Comparison of ENCODE assay signal across 8 mouse cellular contexts in genomic region chr13:63273859-63274258, GRCm38 (mm10).
DNase-seq lines count a peak whose midpoint lies in the region; ATAC-seq lines count a peak whose summit lies in the region.

No protein-coding gene starts in this region.

- H3K9ac ChIP-seq in midbrain, embryonic 16.5 days (ENCODE audit: low read depth, low read length): no peak overlapping the region
- H3K9ac ChIP-seq in limb, embryonic 12.5 days (replicated peaks): peak overlapping the region; percentile 61
- peak overlapping the region; percentile 31; the same call in 1 of the 2 replicates for H3K9ac ChIP-seq in stomach, embryonic 15.5 days

- H3K4me2 ChIP-seq in midbrain, embryonic 16.5 days (ENCODE audit: low read length): no peak overlapping the region
- peak overlapping the region; percentile 58 for H3K4me2 ChIP-seq in limb, embryonic 12.5 days
- peak overlapping the region; percentile 57 for H3K4me2 ChIP-seq in stomach, embryonic 15.5 days

- no peaks in the 10 kb centered on the region for H3K36me3 ChIP-seq in midbrain, embryonic 10.5 days
- no peaks in the 10 kb centered on the region for H3K36me3 ChIP-seq in midbrain, embryonic 16.5 days (ENCODE audit: control insufficient read depth, insufficient read depth, low read length)
- H3K36me3 ChIP-seq in limb, embryonic 12.5 days: peaks cover 20% of the 10 kb centered on the region; the same call in 1 of the 2 replicates
- H3K36me3 ChIP-seq in stomach, embryonic 15.5 days: no peaks in the 10 kb centered on the region

- peaks cover 80% of the 10 kb centered on the region for H3K27me3 ChIP-seq in midbrain, embryonic 10.5 days (ENCODE audit: low read depth, poor library complexity, severe bottlenecking)
- H3K27me3 ChIP-seq in midbrain, embryonic 16.5 days (ENCODE audit: control insufficient read depth, insufficient read depth, low read depth, low read length): peaks cover 6% of the 10 kb centered on the region
- no peaks in the 10 kb centered on the region for H3K27me3 ChIP-seq in limb, embryonic 12.5 days
- no peaks in the 10 kb centered on the region for H3K27me3 ChIP-seq in stomach, embryonic 15.5 days (replicated peaks)

- peaks cover 40% of the 10 kb centered on the region for H3K4me1 ChIP-seq in midbrain, embryonic 10.5 days
- H3K4me1 ChIP-seq in midbrain, embryonic 16.5 days (ENCODE audit: control insufficient read depth, insufficient read depth, low read length): peaks cover 17% of the 10 kb centered on the region
- H3K4me1 ChIP-seq in limb, embryonic 12.5 days (replicated peaks): peaks cover 90% of the 10 kb centered on the region
- peaks cover 44% of the 10 kb centered on the region for H3K4me1 ChIP-seq in stomach, embryonic 15.5 days

- H3K9me3 ChIP-seq in midbrain, embryonic 10.5 days (replicated peaks): no peaks in the 10 kb centered on the region
- no peaks in the 10 kb centered on the region for H3K9me3 ChIP-seq in midbrain, embryonic 16.5 days (replicated peaks; ENCODE audit: control insufficient read depth, low read length, poor library complexity, severe bottlenecking)
- H3K9me3 ChIP-seq in limb, embryonic 12.5 days: no peaks in the 10 kb centered on the region
- no peaks in the 10 kb centered on the region for H3K9me3 ChIP-seq in stomach, embryonic 15.5 days

- 30% methylated on average over 2 of the region's 2 CpGs for WGBS in midbrain, embryonic 10.5 days
- WGBS in midbrain, embryonic 16.5 days: 47% methylated on average over 2 of the region's 2 CpGs
- WGBS in limb, embryonic 12.5 days: 30% methylated on average over 2 of the region's 2 CpGs
- 54% methylated on average over 2 of the region's 2 CpGs for WGBS in stomach, embryonic 15.5 days

- peak overlapping the region; percentile 32 for H3K4me3 ChIP-seq in midbrain, embryonic 10.5 days
- H3K4me3 ChIP-seq in midbrain, embryonic 16.5 days (ENCODE audit: low read depth, low read length): no peak overlapping the region
- H3K4me3 ChIP-seq in limb, embryonic 12.5 days (replicated peaks): peak overlapping the region; percentile 42
- peak overlapping the region; percentile 44 for H3K4me3 ChIP-seq in stomach, embryonic 15.5 days (replicated peaks)

- DNase-seq in embryo, embryonic 9.5 days (ENCODE audit: extremely low spot score): peak; percentile 18
- DNase-seq in embryo, embryonic 10 days (ENCODE audit: low spot score): no peak
- DNase-seq in midbrain, embryonic 10.5 days (ENCODE audit: low spot score): no peak
- DNase-seq in thymus, postnatal 4 days: no peak

- no peak overlapping the region; the same call in 1 of the 2 replicates for H3K27ac ChIP-seq in midbrain, embryonic 10.5 days (replicated peaks)
- H3K27ac ChIP-seq in midbrain, embryonic 16.5 days (ENCODE audit: low read length): no peak overlapping the region
- H3K27ac ChIP-seq in limb, embryonic 12.5 days: peak overlapping the region; percentile 86
- peak overlapping the region; percentile 65 for H3K27ac ChIP-seq in stomach, embryonic 15.5 days

- no peak for ATAC-seq in midbrain, embryonic 16.5 days
- no peak for ATAC-seq in limb, embryonic 12.5 days (ENCODE audit: insufficient number of reproducible peaks, insufficient read depth, low FRiP score, low TSS enrichment, low read depth)
- no peak for ATAC-seq in stomach, embryonic 15.5 days (ENCODE audit: insufficient read depth, low FRiP score, low read depth)
- ATAC-seq in CD4-positive, CD25-positive, alpha-beta regulatory T cell, adult 4 months: no peak

Comparison
In these comparisons a context has a peak if more than half of its experiments do, and no peak if none do; other contexts are left out.
1. H3K27ac ChIP-seq: peak in limb, embryonic 12.5 days (single experiment) and stomach, embryonic 15.5 days (single experiment); none in midbrain, embryonic 10.5 days (single experiment) and midbrain, embryonic 16.5 days (single experiment).